Mouse (Mus musculus) skeletal muscle tissue, postnatal 0 days (tissue): ENCODE data around the gene Lrrc73. TPM values are rescaled to one million over a fixed set of nuclear protein-coding genes. Genes with fewer than 3 reads are reported as not detected.

Experiments used
- microRNA counts: library from miRNA; unstranded; fragments of <30 nt; microRNA quantifications from one replicate; lab custom pipeline; 2015
- microRNA-seq, 2 experiments: library from miRNA; unstranded; fragments of <30 nt; microRNA quantifications; one replicate each; pipeline ENCODE4; 2016
- polyA plus RNA-seq: library from polyadenylated mRNA; unstranded; fragments of >200 nt; fragmentation: Nextera tagmentation; extraction: Ambion mirVana; gene quantifications from 2 replicates; pipeline ENCODE4 v1.2.1, GENCODE M21; 2015

Lrrc73 gene
- polyA plus RNA-seq = 0.44 and 0.71 TPM in 2 replicates

GRCm38 (mm10) chr17:46253452-46254084, at the start of gene Lrrc73:
Gene Lrrc73 (plus strand): TSS chr17:46253531.

GRCm38 (mm10) chr17:46247512-46248188, 5.7 kb upstream of the Lrrc73 start, which contains the start of the genes Polr1c and Yipf3:
Gene Polr1c (minus strand): TSS chr17:46248054.
Gene Yipf3 (plus strand): TSS chr17:46248080.

GRCm38 (mm10) chr17:46282483-46283123, 29.3 kb downstream of the Lrrc73 start, which contains the start of gene Tjap1:
Gene Tjap1 (minus strand): TSS chr17:46283026.

GRCm38 (mm10) chr17:46297364-46298219, 44.3 kb downstream of the Lrrc73 start, which contains the start of gene Dlk2:
Gene Dlk2 (plus strand): TSS chr17:46297421.

MicroRNAs encoded within 50 kb of the gene (microRNA counts, 519-probe panel; counts per million panel counts)
- 296 counts per million, percentile 58 among the panel's probes with 10 or more counts for microRNA mmu-miR-693-3p (lab: Ali Mortazavi, UCI)
- microRNA mmu-miR-693-5p (lab: Ali Mortazavi, UCI) = 296 counts per million, percentile 58 among the panel's probes with 10 or more counts

Small RNA genes within 50 kb of the gene (microRNA-seq; reads per million reads assigned to microRNA genes)
- gene Mir693 = 0 to 0.30 reads per million in 2 experiments

Other genes with a start within 250 kb of the Lrrc73 start
- gene Vegfa, start 221.2 kb upstream of the Lrrc73 start, polyA plus RNA-seq = 3.3 and 4.9 TPM in 2 replicates
- 126 and 133 TPM in 2 replicates for gene Mrps18a, start 142.5 kb upstream of the Lrrc73 start, polyA plus RNA-seq
- 1.5 and 2.6 TPM in 2 replicates for gene Rsph9, start 109.3 kb upstream of the Lrrc73 start, polyA plus RNA-seq
- 26.5 and 27.4 TPM in 2 replicates for gene Mad2l1bp, start 100.0 kb upstream of the Lrrc73 start, polyA plus RNA-seq
- gene Gtpbp2, start 92.5 kb upstream of the Lrrc73 start, polyA plus RNA-seq = 19.9 and 22.5 TPM in 2 replicates
- 9.0 and 9.6 TPM in 2 replicates for gene Polh, start 50.9 kb upstream of the Lrrc73 start, polyA plus RNA-seq
- gene Xpo5, start 50.7 kb upstream of the Lrrc73 start, polyA plus RNA-seq = 10.1 and 10.3 TPM in 2 replicates
- 31.5 and 31.7 TPM in 2 replicates for gene Polr1c, start 5.5 kb upstream of the Lrrc73 start, polyA plus RNA-seq
- gene Yipf3, start 5.5 kb upstream of the Lrrc73 start, polyA plus RNA-seq = 92.1 and 98.5 TPM in 2 replicates
- 40.6 and 41.4 TPM in 2 replicates for gene Tjap1, start 29.5 kb downstream of the Lrrc73 start, polyA plus RNA-seq
- 3.2 and 3.7 TPM in 2 replicates for gene Dlk2, start 43.9 kb downstream of the Lrrc73 start, polyA plus RNA-seq
- 2.7 and 2.8 TPM in 2 replicates for gene Abcc10, start 74.8 kb downstream of the Lrrc73 start, polyA plus RNA-seq
- 4.8 and 5.7 TPM in 2 replicates for gene Zfp318, start 130.2 kb downstream of the Lrrc73 start, polyA plus RNA-seq
- gene Crip3, start 175.4 kb downstream of the Lrrc73 start, polyA plus RNA-seq = 0.96 and 2.6 TPM in 2 replicates
- not detected in 2 replicates for gene Slc22a7, start 184.9 kb downstream of the Lrrc73 start, polyA plus RNA-seq
- gene Ttbk1, start 234.1 kb downstream of the Lrrc73 start, polyA plus RNA-seq = 0.02 and 0.03 TPM in 2 replicates
- gene Dnph1, start 243.2 kb downstream of the Lrrc73 start, polyA plus RNA-seq = 4.4 and 6.8 TPM in 2 replicates